Mouse (Mus musculus) limb, embryonic 14.5 days (tissue): ENCODE measurements at regions not wholly inside any gene's neighbourhood (a gene's known extent, or its start where the extent isn't known, plus 50 kb on each side); places are given as distances from the start of the nearest gene placed in this dataset.

Experiments
- ATAC-seq: fragments of 200-750 bp; cut with Nextera tagmentation; 2 replicates; pipeline ENCODE4 v1.8.0; 2017; ENCODE audit warnings: low read depth, moderate number of reproducible peaks, moderate TSS enrichment; ENCODE audit not compliant: low FRiP score
- DNase-seq: peaks from one replicate; pipeline ENCODE4 v3.0.0-alpha.2; 2015; ENCODE audit warnings: low spot score
- H3K27ac ChIP-seq: fragments of 300-500 bp; sonication (generic); replicated peaks from 2 replicates; pipeline ENCODE4 v1.5.1; 2014; ENCODE audit warnings: low read depth, mild to moderate bottlenecking, low read length, moderate library complexity, mixed read lengths
- H3K27me3 ChIP-seq: fragments of 300-500 bp; sonication (generic); 2 replicates; pipeline ENCODE4 v1.6.1; 2014; ENCODE audit warnings: low read length, mixed read lengths; ENCODE audit not compliant: control insufficient read depth, insufficient read depth
- H3K36me3 ChIP-seq: fragments of 300-500 bp; sonication (generic); 2 replicates; pipeline ENCODE4 v1.6.1; 2014; ENCODE audit warnings: mild to moderate bottlenecking, low read length, moderate library complexity, mixed read lengths; ENCODE audit not compliant: control insufficient read depth, insufficient read depth
- H3K4me1 ChIP-seq: fragments of 300-500 bp; sonication (generic); 2 replicates; pipeline ENCODE4 v1.6.1; 2014; ENCODE audit warnings: antibody characterized with exemption, low read length, mixed read lengths; ENCODE audit not compliant: control insufficient read depth, insufficient read depth
- H3K4me2 ChIP-seq: fragments of 300-500 bp; sonication (generic); replicated peaks from 2 replicates; pipeline ENCODE4 v1.6.1; 2014; ENCODE audit warnings: low read depth, mild to moderate bottlenecking, low read length, moderate library complexity; ENCODE audit not compliant: severe bottlenecking
- H3K4me3 ChIP-seq: fragments of 300-500 bp; sonication (generic); replicated peaks from 2 replicates; pipeline ENCODE4 v1.5.1; 2014; ENCODE audit warnings: low read length
- H3K9ac ChIP-seq: fragments of 300-500 bp; sonication (generic); 2 replicates; pipeline ENCODE4 v1.6.1; 2014; ENCODE audit warnings: mild to moderate bottlenecking, low read depth, low read length, moderate library complexity; ENCODE audit not compliant: severe bottlenecking
- H3K9me3 ChIP-seq: fragments of 300-500 bp; sonication (generic); 2 replicates; pipeline ENCODE4 v1.6.1; 2016; ENCODE audit warnings: low read length; ENCODE audit not compliant: control insufficient read depth
- POLR2A ChIP-seq: fragments of 200-500 bp; IDR thresholded peaks from 2 replicates; pipeline ENCODE4 v1.8.0; 2012; ENCODE audit warnings: inconsistent platforms, mild to moderate bottlenecking, moderate library complexity, borderline replicate concordance; ENCODE audit not compliant: insufficient read depth, insufficient read length; ENCODE audit errors: extremely low read depth
- WGBS: fragments of 180-500 bp; shearing (Covaris S2); extraction: QIAGEN DNeasy Blood & Tissue Kit; methylation state at CpG from one replicate; pipeline ENCODE4 v1.1.7; 2014; 5-methylcytosine and 5-hydroxymethylcytosine counted together

DNA sequence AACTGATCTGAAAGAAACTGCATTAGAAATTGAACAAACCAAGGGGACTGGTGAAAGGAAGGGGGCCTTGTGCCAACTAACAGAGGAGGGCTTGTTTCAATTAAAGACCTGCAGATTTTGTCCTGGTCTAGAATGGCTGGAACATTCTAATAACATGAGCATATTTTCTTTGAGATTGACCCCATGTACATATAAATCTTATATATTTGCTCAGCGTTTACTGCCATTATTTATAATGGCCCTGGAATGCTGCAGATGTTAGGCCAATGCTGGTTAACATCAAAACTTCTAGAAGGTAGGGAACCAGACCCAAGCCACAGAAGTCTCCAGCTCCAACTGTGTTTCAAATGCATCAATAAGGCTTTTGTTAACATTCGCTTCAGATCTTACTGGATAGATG is 326.4 kb downstream of the Tns1 start:
- Histone ChIP-seq H3K4me1 (peaks cover 10% of the 10 kb centered on the region), H3K27me3 (no peaks in the 10 kb centered on the region), H3K9ac (no peak overlapping the region), H3K9me3 (no peaks in the 10 kb centered on the region), H3K4me2 (no peak overlapping the region), H3K36me3 (no peaks in the 10 kb centered on the region), H3K27ac (peak overlapping the region; percentile 61; the same call in 1 of the 2 replicates), H3K4me3 (no peak overlapping the region)
- ATAC-seq (peak; percentile 55; the same call in 1 of the 2 replicates), DNase-seq (peak; percentile 52)
- WGBS = 52% methylated on average over 2 of the region's 2 CpGs
- no peak for TF ChIP-seq POLR2A

GRCm38 (mm10) chr1:73797413-73797812 is 326.8 kb downstream of the Tns1 start:
- TF ChIP-seq POLR2A = no peak
- no peaks in the 10 kb centered on the region for H3K36me3 ChIP-seq
- H3K9me3 ChIP-seq = no peaks in the 10 kb centered on the region
- 90% methylated on average over 2 of the region's 2 CpGs for WGBS
- no peak for ATAC-seq
- no peak for DNase-seq
- H3K27me3 ChIP-seq = no peaks in the 10 kb centered on the region
- H3K4me1 ChIP-seq = peaks cover 10% of the 10 kb centered on the region
- peak overlapping the region; percentile 48 for H3K27ac ChIP-seq
- H3K9ac ChIP-seq = no peak overlapping the region
- no peak overlapping the region for H3K4me3 ChIP-seq
- H3K4me2 ChIP-seq = no peak overlapping the region

- Histone ChIP-seq H3K4me3 (no peak overlapping the region), H3K4me1 (peaks cover 10% of the 10 kb centered on the region), H3K27me3 (no peaks in the 10 kb centered on the region), H3K9ac (no peak overlapping the region), H3K9me3 (no peaks in the 10 kb centered on the region), H3K27ac (no peak overlapping the region), H3K4me2 (no peak overlapping the region), H3K36me3 (no peaks in the 10 kb centered on the region)
- ATAC-seq = no peak
- WGBS = 74% methylated on average over 4 of the region's 4 CpGs
- DNase-seq = no peak
- no peak for TF ChIP-seq POLR2A
These were observed 330.4 kb downstream of the Tns1 start for GRCm38 (mm10) chr1:73793871-73794270.

DNA sequence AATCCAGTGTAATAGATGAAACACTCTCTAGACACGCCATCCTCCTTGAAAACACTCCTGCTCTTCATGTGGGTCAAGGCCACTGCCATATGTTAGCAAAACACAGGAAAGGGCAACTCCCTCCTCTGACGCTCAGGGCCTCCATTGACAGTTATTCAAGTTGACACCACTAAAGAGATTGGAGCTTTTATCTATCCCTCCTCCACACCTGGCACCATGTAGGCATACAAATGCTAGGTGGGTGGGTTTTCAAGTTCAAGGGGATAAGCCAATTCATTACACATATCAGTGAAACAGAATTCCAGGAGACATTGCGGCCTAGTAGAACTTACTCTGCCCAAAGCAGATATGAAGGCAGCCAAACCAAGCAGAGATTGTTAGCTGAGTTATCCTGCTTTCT is 331.0 kb downstream of the Tns1 start:
- Histone ChIP-seq H3K36me3 (no peaks in the 10 kb centered on the region), H3K4me1 (peaks cover 10% of the 10 kb centered on the region), H3K9ac (no peak overlapping the region), H3K4me2 (no peak overlapping the region), H3K27ac (no peak overlapping the region), H3K27me3 (no peaks in the 10 kb centered on the region), H3K4me3 (no peak overlapping the region), H3K9me3 (no peaks in the 10 kb centered on the region)
- 80% methylated on average over 3 of the region's 3 CpGs for WGBS
- no peak for TF ChIP-seq POLR2A
- no peak for DNase-seq
- ATAC-seq = no peak

- Histone ChIP-seq H3K9ac (no peak overlapping the region), H3K4me3 (no peak overlapping the region), H3K4me2 (no peak overlapping the region), H3K36me3 (no peaks in the 10 kb centered on the region), H3K9me3 (no peaks in the 10 kb centered on the region), H3K4me1 (peaks cover 5% of the 10 kb centered on the region), H3K27me3 (no peaks in the 10 kb centered on the region), H3K27ac (no peak overlapping the region)
- TF ChIP-seq POLR2A = no peak
- no peak for ATAC-seq
- WGBS = 92% methylated on average over 5 of the region's 5 CpGs
- DNase-seq = no peak
These were observed 331.9 kb downstream of the Tns1 start for GRCm38 (mm10) chr1:73792311-73792710.

- no peak for ATAC-seq
- 69% methylated on average over 2 of the region's 2 CpGs for WGBS
- no peak for DNase-seq
These were observed 336.6 kb downstream of the Tns1 start for GRCm38 (mm10) chr1:73787666-73788065.

More at GRCm38 (mm10) chr1:73787666-73788065, 336.6 kb downstream of the Tns1 start:
- H3K4me1 ChIP-seq = no peaks in the 10 kb centered on the region
- H3K27me3 ChIP-seq = no peaks in the 10 kb centered on the region
- H3K9ac ChIP-seq = no peak overlapping the region
- H3K36me3 ChIP-seq = no peaks in the 10 kb centered on the region
- H3K27ac ChIP-seq = no peak overlapping the region
- H3K4me2 ChIP-seq = no peak overlapping the region
- H3K4me3 ChIP-seq = no peak overlapping the region
- no peaks in the 10 kb centered on the region for H3K9me3 ChIP-seq
- TF ChIP-seq POLR2A = no peak
